Mouse (Mus musculus): ENCODE measurements around the gene Iba57.
A peak's percentile ranks its signal among the peaks of the same experiment; 100 is the strongest.
"Not testable (repeated sequence)": the region's sequence is repeated elsewhere in the genome, so short reads cannot be mapped to it uniquely, and the experiment has no call there.

Iba57 gene

DNA sequence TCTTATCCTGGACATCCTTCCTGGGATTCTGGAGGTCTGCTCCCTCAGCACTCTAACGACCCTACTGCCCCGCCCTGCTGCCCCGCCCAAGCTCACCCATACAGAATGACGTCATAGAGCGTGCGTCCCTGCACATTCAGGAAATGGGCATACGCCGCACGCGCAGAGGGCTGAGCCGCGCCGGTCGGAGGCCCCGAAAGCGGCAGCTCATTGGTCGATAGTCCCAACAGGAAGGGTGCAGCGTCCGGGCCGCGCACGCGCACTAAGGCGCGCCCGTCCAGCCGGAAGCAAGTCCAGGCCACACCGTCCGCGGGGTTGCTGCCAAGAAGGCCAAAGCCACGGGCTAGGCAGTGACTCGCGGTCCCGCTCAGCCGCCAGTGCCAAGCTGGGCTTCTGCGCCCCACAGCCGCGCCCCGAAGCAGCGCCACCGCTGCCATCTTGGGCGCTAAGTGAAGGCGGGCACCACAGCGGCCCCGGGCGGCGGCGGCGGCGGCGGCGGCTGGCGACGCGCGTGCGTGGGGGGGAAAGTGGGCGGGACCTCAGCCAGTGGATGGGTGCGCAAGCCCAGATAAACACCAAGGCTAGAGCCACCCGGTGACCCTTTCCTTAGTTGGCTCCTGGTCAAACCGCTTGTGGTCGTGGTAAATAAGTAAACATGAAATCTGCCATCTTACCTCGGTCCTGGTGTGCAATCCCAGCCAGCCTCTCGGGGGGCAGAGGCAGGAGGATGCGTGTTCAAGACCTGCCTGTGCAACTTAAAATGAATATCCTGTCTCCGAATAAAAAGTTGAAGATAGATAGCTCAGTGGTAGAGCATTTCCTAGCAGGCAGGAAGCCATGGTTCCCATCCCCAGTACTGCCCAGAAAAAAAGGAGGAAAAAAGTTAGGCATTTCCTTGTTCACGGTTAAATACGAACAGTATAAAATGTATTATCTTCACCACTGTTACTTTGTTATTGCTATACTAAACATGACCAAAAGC lies at the start of gene Iba57:
Iba57 (minus strand) TSS at position 485 of the 982 bp plus-strand sequence.
- peak; percentile 97 to 99 for DNase-seq (ENCODE audit: low spot score in 2 of 2)

DNA sequence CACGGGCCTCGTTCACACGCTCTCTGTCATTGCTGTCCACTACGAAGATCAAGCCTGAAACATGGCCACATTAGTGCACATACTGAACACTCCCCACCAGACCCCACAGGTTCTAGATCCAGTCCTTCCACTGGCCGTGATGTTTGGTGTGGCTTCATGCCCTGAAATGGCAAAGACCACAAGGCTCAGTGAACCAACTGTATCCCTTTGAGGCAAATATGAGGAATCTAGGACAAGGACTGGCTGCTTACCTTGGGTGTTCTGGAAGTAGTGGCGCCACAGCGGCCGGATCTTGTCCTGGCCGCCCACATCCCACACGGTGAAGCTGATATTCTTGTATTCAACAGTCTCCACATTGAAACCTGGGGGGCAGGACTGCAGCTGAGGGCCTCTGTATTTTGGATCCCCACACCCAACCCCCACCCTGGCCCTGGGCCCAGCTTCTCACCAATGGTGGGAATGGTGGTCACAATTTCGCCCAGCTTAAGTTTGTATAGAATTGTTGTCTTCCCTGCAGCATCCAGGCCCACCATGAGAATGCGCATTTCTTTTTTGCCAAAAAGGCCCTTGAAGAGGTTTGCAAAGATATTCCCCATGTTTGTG lies 49.5 kb upstream of the Iba57 start:
- DNase-seq (ENCODE audit: low spot score in 2 of 2), result no peak

DNA sequence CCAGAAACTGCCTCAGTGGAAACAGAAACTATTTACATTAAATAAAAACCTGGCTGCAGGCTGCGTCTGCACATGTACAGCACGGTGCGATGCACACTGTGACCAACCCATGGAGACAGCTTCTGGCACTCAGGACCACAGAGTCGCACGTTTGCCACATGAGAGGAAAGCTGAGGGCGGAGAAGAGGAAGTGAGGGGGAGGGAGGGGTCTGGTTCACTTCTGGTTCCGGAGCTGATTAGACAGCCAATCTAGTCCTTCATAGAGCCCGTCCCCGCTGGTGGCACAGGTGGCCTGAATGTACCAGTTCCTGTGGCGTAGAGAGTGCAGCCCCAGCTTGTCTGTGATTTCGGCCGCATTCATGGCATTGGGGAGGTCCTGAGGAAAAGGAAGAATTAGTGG lies 48.8 kb upstream of the Iba57 start:
- DNase-seq (ENCODE audit: low spot score in 2 of 2), result not testable (repeated sequence)

DNA sequence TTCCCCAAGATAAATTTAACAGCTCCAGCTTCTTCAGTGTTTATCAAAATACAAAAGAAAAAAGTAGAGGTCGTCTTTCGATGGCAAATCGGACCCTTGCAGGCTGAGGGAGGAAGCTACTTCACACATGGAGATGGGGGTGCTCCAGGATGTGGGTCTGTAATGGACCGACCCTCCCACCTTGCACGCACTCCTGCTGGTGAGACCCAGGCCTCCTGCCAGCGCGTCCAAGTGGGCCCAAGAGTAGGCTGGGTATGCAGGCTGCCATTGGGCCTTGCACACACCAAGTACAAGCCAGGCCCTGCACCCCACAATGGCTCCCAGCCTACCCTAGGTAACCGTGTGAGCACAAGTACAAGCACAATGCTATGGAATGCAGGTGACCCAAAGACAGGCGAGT lies 48.0 kb upstream of the Iba57 start:
- not testable (repeated sequence) for DNase-seq (ENCODE audit: low spot score in 2 of 2)

DNA sequence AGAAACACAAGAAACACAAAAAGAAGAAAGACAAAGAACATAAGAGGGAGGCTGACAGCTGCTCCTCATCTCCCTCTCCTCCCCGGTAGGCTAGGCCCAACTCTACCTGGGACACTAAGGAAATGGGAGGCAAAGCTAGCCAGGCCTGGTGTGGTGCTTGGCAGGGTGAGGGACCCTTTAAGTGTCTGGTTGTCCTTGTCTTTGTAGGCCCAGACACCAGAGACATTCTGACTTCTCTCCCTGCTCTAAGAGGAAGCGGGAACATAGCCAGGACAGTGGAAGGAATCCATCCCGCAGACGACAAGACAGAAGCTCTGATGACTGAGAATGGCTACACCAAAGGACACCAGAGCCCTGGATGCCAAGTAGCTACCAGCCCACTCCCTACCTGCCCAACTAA lies 46.5 kb upstream of the Iba57 start:
- DNase-seq (ENCODE audit: low spot score in 2 of 2), result no peak

DNA sequence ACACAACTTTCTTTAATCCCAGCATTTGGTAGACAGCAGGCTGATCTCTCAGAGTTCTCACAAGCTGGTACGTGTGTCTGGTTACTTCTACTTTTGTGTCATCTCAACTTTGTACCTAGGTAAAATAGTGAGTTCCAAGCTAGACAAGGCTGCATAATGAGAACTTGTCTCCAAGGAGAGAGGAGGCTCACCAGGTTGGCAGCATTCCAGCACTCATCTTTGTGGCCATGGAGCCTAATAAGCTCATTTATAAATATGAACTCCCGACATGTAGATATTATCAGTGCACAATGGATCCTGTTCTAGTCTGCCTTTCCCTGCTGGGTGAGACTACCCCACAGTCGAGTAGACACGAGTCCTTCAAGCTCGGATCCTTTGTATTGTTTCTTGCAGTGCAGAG lies 46.0 kb upstream of the Iba57 start:
- no peak for DNase-seq (ENCODE audit: low spot score in 2 of 2)

DNA sequence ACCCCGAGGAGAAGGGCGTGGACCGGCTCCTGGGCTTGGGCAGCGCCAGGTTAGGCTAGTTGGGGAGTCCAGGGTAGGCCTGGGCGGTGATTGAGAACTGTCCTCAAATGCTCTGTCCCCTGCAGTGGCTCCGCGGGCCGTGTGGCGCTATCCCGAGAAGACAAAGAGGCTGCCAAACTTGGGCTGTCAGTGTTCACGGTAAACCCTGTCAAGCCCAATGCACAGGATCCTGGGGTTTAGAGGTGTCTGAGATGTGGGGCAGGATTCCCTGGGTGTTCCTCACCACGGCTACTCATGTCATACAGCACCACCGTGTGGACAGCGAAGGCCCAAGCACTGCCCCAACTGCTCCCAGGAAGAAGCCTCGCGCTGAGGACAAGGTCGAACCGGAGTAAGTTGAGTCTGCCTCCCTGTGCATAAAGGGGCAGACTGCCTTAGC lies 45.5 kb upstream of the Iba57 start:
- peak in 1 of 2 experiments; percentile 49 for DNase-seq (ENCODE audit: low spot score in 2 of 2)

DNA sequence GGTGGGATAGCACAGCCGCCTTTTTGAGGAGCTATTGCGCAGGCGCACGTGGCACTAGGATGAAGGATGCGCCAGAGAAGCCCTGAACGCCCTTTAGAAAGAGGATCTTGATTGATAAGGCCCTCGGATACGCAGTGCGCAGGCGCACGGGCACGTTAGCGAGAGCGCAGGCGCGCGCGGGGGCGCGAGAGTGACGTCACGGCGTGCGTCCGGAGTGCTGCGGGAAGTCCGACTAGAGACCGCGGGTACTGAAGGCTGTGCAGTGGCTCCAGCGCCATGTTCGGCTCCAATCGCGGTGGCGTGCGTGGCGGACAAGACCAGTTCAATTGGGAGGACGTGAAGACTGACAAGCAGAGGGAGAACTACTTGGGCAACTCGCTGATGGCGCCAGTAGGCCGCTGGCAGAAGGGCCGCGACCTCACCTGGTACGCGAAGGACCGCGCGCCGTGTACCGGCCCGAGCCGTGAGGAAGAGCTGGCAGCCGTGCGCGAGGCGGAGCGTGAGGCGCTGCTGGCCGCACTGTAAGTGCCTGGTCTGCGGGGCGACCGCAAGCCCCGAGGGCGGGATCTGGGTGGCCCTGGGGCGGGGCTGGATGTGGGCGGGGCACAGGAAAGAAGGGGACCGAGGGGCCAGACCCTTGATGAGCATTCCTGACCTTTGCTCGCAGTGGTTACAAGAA lies 44.8 kb upstream of the Iba57 start, which contains the start of gene 2310033P09Rik:
2310033P09Rik (plus strand) TSS at position 169 of the 679 bp plus-strand sequence.
- DNase-seq (ENCODE audit: low spot score in 2 of 2), result peak; percentile 93 to 94

DNA sequence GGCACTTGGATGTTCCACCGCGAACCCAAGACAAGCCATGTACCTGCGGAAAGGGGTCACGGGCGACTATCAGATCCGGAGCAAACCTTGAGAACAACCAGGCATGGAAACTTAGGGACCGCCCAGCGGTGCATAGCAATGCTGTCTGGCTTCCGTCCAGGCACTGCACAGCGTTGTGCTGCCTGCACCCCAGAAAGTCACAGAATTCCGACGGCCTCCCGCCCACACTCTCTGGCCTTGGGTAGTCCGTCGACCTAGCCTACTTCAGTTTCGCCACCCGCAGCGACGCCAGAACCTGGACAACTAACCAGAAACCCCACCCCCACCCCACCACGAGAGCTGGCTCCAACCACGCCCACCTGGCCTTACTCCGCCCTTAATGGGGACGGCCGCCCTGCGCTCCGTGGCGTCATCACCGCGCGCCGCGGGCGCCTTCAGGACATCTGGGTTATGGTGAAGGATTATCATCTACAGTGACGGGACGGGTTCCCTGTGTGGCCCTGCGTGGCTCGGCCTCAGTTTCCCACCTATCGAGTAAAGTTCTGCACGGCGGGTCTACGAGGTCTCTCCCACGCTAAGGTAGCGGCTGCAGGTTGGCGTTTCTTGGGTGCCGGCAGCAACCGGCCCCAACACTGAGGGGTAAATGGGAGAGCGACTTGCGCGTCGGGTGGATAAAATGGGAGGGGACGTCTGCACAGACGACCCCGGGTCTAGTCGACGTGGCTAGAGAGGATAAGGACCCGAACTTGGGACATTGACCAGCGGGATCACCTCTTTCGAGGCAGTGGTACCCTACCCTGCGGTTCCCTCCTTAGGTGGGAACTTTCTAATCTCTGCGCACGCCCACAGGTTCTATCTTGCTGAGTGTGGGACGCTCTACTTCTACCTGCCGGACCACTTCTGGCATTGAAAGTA lies 38.8 kb upstream of the Iba57 start, which contains the start of gene Mrpl55:
Mrpl55 (plus strand) TSS at position 406 of the 915 bp plus-strand sequence.
- DNase-seq (ENCODE audit: low spot score in 2 of 2), result peak; percentile 82 to 86

DNA sequence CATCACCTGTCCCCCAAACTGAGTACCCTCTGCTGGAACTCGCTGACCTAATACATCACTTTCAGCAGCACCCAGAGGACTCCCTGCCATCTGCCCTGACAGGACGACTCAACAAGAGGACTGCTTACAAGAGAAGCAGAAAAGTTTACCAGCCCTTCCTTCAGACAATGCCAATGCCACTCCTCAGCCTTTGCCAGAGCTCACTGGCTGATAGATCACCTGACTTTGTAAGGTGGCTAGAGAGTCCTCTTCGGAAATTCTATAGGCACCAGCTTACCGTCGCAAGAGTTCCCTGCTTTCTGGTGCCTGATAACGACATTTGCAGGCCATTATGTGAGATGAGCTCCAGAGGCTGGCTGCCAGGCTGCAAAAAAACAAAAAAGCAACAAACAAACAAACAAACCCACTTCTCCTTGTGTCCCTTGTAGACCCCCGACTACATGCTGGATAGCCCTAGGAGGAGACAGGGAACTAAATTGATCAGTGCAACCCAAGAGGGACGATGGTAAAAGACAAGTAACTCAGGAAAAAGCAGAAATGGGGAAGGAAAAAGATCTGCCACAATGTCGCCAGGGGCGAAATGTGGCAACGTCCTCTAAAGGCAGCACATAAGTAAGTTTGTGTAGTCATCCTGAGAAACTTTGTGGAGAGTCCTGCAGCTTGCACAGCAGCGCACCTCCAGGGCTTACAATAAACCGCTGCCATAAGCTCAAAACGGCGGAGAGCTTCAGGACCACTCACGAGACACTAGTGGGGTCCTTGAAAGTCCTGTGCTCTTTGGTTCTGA lies 37.9 kb upstream of the Iba57 start:
- DNase-seq (ENCODE audit: low spot score in 2 of 2), result no peak

DNA sequence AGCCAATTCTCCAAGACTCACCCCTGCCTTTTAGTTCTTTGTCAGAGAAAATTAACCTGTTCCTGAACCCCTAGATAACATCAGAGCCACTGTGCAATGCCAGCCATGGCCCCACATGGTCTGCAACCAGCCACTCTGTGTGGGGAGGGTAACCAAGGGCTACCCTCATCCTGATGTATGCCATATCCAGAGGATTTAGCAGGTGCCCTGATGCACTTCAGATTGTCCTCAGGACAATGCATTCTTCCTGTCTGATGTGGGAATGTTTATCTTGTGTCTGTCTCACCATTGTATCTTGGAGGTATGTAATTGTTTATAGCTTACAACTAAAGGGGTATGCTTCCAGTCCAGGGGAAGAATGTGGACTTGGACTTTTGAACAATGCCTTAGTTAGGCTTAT lies 32.7 kb upstream of the Iba57 start:
- no peak for DNase-seq (ENCODE audit: low spot score in 2 of 2)

DNA sequence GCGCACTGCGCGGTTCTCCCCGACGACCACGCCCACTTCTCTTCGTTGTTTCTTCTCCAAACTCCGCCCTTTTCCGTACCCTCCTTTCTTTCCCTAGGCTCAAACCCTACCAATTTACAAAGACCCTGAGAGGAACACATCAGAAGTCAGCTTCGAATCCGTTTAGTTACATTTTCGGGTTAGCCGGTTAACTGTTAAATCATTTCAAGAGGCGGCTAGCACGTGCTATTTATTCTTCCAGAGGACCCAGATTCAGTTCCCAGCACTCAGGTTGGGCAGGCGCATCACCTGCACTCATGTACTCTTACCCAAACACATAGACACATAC lies 28.5 kb upstream of the Iba57 start, which contains the start of gene Guk1:
Guk1 (minus strand) TSS at position 154 of the 328 bp plus-strand sequence.
- no peak for DNase-seq (ENCODE audit: low spot score in 2 of 2)

DNA sequence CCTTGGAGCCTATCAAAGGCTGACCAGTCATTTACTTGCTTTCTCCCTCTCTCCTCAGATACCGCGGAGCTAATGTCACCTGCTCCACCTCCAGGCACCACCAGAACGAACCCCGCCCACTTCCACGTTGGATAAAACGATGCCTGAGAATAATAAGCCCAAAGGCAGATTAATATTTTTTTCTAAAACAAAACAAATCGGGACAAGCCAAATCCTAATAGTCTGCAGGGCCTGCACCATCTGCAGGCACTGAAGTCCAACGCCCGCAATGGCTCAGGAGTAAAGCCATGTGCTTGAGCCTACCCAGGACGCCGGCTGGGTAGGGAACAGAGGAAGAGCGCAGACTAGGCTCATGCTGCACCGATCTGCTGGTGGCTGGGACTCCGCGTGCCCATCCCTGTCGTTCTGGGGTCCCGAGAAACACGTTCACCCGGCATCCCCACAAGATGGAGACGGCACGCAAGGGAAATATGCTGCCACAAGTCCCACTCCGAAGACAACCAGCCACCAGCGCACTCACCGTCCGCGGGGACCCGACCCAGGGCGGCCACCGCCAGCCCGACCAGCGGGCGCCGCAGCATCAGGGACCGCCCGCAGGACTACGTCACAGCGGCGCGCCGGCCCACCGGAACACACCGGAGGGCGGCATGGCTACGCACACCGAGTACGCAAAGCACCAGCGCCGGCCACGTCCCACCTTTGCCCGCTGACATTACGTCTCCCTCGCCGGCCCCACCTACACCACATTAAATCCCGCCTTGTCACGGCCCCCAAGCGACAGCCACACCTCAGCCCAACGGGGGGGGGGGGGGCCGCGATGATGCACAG lies 27.9 kb upstream of the Iba57 start:
- peak; percentile 86 to 87 for DNase-seq (ENCODE audit: low spot score in 2 of 2)

DNA sequence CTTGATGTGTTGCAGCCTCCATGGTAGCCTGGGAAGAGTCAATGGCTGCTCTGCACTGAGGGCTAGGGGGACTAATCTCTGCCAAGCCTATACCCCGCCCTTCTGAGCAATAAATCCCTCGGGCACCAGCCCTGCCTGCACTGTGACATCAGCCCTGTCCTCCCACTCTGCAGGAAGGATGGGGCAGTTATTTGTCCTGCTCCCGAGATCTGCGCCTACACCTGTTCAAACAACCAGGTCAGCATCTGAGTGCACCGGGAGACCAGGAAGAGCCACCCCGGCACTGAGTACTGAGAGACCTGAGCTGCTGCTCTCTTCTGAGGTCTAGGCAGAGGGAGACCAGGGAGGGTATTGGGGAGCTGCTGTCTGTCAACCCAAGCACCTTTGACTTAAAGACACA lies 24.2 kb upstream of the Iba57 start:
- no peak for DNase-seq (ENCODE audit: low spot score in 2 of 2)

DNA sequence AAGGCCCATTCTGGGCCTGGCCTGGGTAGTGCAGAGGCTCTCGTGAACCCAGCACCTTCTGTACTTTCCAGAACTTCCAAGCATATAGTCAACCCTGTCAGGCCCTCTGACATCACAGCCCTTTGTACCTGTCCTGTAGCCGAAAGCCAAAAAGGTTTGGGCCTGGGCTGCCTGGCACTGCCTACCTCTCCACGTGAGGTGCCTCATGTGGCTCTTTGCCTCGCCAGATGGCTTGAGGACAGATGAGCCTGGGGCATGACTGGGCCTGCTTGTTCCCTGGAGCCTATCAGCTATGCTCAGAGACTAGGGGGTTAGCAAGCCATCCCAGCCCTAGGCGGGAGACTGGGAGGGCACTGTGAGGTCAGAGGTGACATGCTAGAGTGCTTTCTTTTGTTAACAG lies 22.0 kb upstream of the Iba57 start:
- no peak for DNase-seq (ENCODE audit: low spot score in 2 of 2)

DNA sequence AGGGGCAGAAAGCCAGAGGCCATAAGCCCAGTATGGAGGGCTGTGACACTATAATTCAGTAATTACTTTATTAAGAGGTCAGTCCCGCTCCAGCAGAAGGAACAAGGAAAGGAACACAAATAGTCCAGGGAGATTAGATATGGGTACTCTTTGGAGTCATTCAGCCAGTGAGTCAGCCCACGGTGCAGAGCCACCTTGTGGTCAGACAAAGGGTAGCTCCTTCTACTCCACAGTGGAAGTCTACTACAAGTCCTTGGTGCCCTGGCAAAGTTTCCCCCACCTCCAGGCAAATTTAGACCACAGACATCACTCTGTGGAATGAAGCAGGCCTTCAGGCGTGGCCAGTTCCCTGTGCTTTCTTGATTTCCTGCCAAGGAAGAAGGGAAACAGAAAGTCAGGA lies 20.3 kb upstream of the Iba57 start:
- DNase-seq (ENCODE audit: low spot score in 2 of 2), result peak in 1 of 2 experiments; percentile 48

DNA sequence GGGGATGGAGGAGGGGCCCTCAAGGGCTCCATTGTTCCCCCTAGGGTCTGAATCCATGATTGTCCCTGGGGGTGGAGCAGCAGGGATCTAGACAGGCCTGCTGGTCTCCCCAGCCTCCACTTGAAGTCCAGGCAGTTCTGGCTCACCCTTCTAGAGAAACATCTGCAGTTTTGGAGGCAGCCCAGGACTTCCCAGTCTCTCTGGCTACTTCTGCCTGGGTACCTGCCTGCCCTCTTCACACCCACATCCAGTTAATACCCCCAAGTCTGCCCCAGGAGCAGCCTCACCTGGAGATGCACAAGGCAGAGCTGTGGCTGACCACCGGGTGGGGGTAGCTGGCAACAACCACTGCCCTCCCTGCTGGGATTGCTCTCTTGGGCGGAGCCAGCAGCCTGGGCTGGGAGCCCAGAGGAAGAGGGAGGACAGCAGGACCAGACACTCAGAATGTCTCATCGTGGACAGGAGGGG lies 19.4 kb upstream of the Iba57 start, which contains the start of gene Gjc2:
Gjc2 (minus strand) TSS at position 350 of the 468 bp plus-strand sequence.
- DNase-seq (ENCODE audit: low spot score in 2 of 2), result no peak

DNA sequence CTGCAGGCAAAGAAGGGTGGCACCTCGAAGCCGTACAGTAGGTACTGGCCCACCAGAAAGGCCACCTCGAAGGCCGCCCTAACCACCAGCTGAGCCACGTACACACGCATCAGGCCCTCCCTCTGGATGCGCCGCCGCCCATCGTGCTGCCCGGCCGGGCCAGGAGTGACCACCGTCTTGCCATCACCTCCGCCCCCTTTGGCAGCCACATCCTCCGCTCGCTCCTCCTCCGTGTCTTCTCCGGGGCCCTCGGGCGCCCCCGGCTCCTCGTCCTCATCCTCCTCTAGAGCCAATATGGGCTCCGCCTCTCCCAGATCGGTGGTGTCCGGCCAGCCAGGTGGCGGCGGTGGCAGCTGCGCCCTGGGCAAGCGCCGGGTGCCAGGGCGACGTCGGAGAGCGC lies 13.4 kb upstream of the Iba57 start:
- DNase-seq (ENCODE audit: low spot score in 2 of 2), result no peak

DNA sequence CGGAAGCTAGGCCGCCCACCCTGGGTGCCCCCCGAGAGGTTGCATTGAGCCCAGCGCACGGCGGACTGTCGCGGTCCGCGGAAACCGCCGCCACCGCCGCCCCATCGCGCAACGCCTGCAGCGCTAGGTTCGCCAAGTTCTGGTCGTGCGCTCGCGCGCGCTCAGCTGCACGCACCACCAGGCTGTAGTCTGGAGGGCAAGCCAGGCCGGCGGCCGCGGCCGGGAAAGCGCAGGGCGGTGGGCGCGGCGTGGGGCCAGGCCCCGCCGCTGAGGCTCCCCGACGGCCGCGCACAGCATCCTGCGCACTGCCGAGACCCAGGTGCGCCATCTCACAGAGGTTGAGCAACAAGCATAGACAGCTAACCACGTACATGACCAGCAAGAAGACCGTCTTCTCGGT lies 12.9 kb upstream of the Iba57 start:
- DNase-seq (ENCODE audit: low spot score in 2 of 2), result no peak

Measured in frontal cortex, postnatal 14 days (tissue).